Mouse (Mus musculus) bone marrow macrophage, adult 2 months (primary cell): ENCODE data around the gene Cdh9.

Source experiments
- CTCF ChIP-seq: IDR thresholded peaks from 2 replicates; pipeline ENCODE4 v1.5.1; 2012; ENCODE audit warnings: low read depth, mild to moderate bottlenecking, low read length, moderate library complexity
- POLR2A ChIP-seq: IDR thresholded peaks from 2 replicates; pipeline ENCODE4 v1.6.1; 2012; ENCODE audit warnings: mild to moderate bottlenecking, low read depth, low read length, borderline replicate concordance

DNA sequence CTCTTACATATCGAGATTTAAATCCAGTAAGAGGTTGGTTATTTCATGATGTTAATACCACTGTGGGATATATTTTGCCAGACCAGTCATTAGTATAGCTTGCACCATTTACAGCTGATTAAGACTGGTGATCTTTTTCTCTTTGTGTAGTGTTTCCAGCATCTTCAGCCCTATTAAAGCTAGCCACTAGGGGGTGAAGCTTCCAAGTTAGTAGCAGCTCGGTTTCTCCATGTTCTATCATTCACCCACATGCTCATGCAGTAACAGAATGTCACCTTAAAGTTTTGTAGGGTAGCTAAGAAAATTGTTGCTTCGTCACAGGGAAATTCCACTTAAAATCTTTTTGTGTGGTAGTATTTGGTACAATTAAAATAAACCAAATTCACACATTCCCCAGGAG is 82.2 kb downstream of the Cdh9 start:
- TF ChIP-seq CTCF (no peak), POLR2A (no peak)
